Mouse (Mus musculus): Measurements from ENCODE around the gene Nfkb2. TPM values are rescaled to one million over a fixed set of nuclear protein-coding genes. Genes with fewer than 3 reads are reported as not detected.

The Nfkb2 gene
- total and polyA plus RNA-seq, 3 experiments = 27.2 to 43.0 TPM; not detected in 1

DNA sequence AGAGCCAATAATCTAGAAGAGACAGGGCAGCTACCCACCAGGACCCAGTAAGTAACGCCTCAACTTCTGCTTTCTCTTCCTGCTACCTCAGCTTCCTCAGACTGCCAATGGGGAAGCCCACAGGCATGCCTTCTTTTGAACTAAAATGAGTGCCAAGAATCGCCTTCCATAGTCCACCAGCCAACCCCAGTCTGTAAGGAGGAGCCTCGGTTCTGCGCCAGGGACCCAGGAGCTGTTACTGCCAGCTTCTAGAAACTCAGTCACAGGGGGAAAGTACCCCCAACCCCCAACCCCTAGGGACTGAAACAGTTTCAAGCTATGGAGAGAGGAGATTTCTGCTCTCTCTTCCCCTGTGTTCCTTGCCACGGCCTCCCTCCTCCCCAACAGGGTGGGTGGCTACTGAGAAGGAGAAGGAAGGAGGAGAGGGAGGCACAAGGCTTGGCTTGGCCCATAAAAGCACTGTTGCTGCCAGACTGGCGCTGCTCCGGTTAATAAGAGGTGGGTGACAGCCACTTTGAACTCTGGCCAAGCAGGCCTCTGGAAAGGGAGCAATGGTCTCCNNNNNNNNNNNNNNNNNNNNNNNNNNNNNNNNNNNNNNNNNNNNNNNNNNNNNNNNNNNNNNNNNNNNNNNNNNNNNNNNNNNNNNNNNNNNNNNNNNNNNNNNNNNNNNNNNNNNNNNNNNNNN, 35.3 kb downstream of the Nfkb2 start:
- no peaks in the 10 kb centered on the region for H3K9me3 ChIP-seq (replicated peaks; ENCODE audit: insufficient read depth, low read length)
- DNase-seq (ENCODE audit: low read depth, low spot score) = peak; percentile 95
- H3K9ac ChIP-seq (ENCODE audit: control insufficient read depth, low read depth, low read length, poor library complexity, severe bottlenecking) = peak overlapping the region; percentile 73
- H3K27ac ChIP-seq (ENCODE audit: control insufficient read depth, low read depth, low read length) = peak overlapping the region; percentile 89
- H3K4me3 ChIP-seq (ENCODE audit: control insufficient read depth in 1 of 2, insufficient read depth in 1 of 2, low read depth in 2 of 2, low read length in 2 of 2) = peak overlapping the region; percentile 52 to 57
- peaks cover 18% of the 10 kb centered on the region for H3K79me2 ChIP-seq (ENCODE audit: control insufficient read depth, insufficient read depth, low read length, poor library complexity)
- peaks cover 23 to 34% of the 10 kb centered on the region in 2 experiments for H3K4me1 ChIP-seq (ENCODE audit: control insufficient read depth in 1 of 2, insufficient read depth in 2 of 2, low read length in 2 of 2)
- TF ChIP-seq HCFC1 (IDR thresholded peaks at IDR 0.05; ENCODE audit: low read depth, low read length) = peak; percentile 80
- TF ChIP-seq ZC3H11A (IDR thresholded peaks at IDR 0.05; ENCODE audit: low read depth, low read length) = no peak
- TF ChIP-seq NRF1 (IDR thresholded peaks at IDR 0.05; ENCODE audit: insufficient read depth, low read depth, low read length, poor library complexity, severe bottlenecking) = peak; percentile 52; the same call in 1 of the 2 replicates
- 0 out of 2 replicates have a peak, but pooled peaks have one; percentile 24 for TF ChIP-seq ETS1 (IDR thresholded peaks at IDR 0.05; ENCODE audit: low read depth, low read length)
- TF ChIP-seq TCF12 (IDR thresholded peaks at IDR 0.05; ENCODE audit: low read depth, low read length) = 0 out of 2 replicates have a peak, but pooled peaks have one; percentile 35
- TF ChIP-seq ZKSCAN1 (IDR thresholded peaks at IDR 0.05; ENCODE audit: low read depth, low read length) = no peak
- no peak for TF ChIP-seq E2F4 (IDR thresholded peaks at IDR 0.05; ENCODE audit: borderline replicate concordance, low read depth, low read length)
- TF ChIP-seq EP300 (IDR thresholded peaks at IDR 0.05; ENCODE audit: low read depth in 1 of 2, low read length in 2 of 2) = peak in 1 of 2 experiments; percentile 31; a peak in 1 of 4 replicates
- 0 out of 2 replicates have a peak, but pooled peaks have one; percentile 7 for TF ChIP-seq SMC3 (IDR thresholded peaks at IDR 0.05; ENCODE audit: low read depth, low read length)
- TF ChIP-seq ELF1 (IDR thresholded peaks at IDR 0.05; ENCODE audit: low read depth, low read length) = peak; percentile 83
- TF ChIP-seq MAFK (IDR thresholded peaks at IDR 0.05; ENCODE audit: borderline replicate concordance, low read depth, low read length) = peak; percentile 26; the same call in 1 of the 2 replicates
- TF ChIP-seq RAD21 (IDR thresholded peaks at IDR 0.05; ENCODE audit: low read depth, low read length) = no peak
- no peak for TF ChIP-seq GABPA (IDR thresholded peaks at IDR 0.05; ENCODE audit: low read depth, low read length)
- no peak for TF ChIP-seq UBTF (IDR thresholded peaks at IDR 0.05; ENCODE audit: borderline replicate concordance, insufficient read depth, low read depth, low read length)
- peak; percentile 38; the same call in 1 of the 2 replicates for TF ChIP-seq MAX (IDR thresholded peaks at IDR 0.05; ENCODE audit: low read length)
- peak; percentile 56; the same call in 1 of the 2 replicates for TF ChIP-seq KAT2A (conservative IDR thresholded peaks at IDR 0.05; ENCODE audit: low read depth, low read length)
- TF ChIP-seq MXI1 (IDR thresholded peaks at IDR 0.05; ENCODE audit: low read depth, low read length) = 0 out of 2 replicates have a peak, but pooled peaks have one; percentile 14
- TF ChIP-seq CTCF (IDR thresholded peaks at IDR 0.05 in 2 of 3, conservative IDR thresholded peaks at IDR 0.05 in 1 of 3; ENCODE audit: control insufficient read depth in 1 of 3, insufficient read depth in 1 of 3, low read depth in 2 of 3, low read length in 3 of 3, poor library complexity in 1 of 3, severe bottlenecking in 1 of 3) = no peak
- peak; percentile 43 to 76 for TF ChIP-seq POLR2A (IDR thresholded peaks at IDR 0.05; ENCODE audit: control insufficient read depth in 1 of 2, insufficient read depth in 1 of 2, low read depth in 1 of 2, low read length in 2 of 2, poor library complexity in 1 of 2)
- no peak for TF ChIP-seq ZMIZ1 (IDR thresholded peaks at IDR 0.05; ENCODE audit: low read depth, low read length)
- TF ChIP-seq RCOR1 (IDR thresholded peaks at IDR 0.05; ENCODE audit: low read depth, low read length) = 0 out of 2 replicates have a peak, but pooled peaks have one; percentile 25
- 0 out of 2 replicates have a peak, but pooled peaks have one; percentile 14 for TF ChIP-seq POLR2AphosphoS5 (IDR thresholded peaks at IDR 0.05; ENCODE audit: borderline replicate concordance, low read depth, low read length)
- TF ChIP-seq CHD1 (IDR thresholded peaks at IDR 0.05; ENCODE audit: low read depth, low read length) = no peak
- TF ChIP-seq CHD2 (IDR thresholded peaks at IDR 0.05; ENCODE audit: low read length) = no peak
- peak; percentile 78; the same call in 1 of the 2 replicates for TF ChIP-seq MAZ (IDR thresholded peaks at IDR 0.05; ENCODE audit: low read depth, low read length)
- no peak for TF ChIP-seq USF2 (IDR thresholded peaks at IDR 0.05; ENCODE audit: borderline replicate concordance in 1 of 2, insufficient read depth in 1 of 2, low read depth in 1 of 2, low read length in 2 of 2)
- TF ChIP-seq MYC (IDR thresholded peaks at IDR 0.05; ENCODE audit: low read depth, low read length) = no peak
- peak; percentile 6; the same call in 1 of the 2 replicates for TF ChIP-seq BHLHE40 (IDR thresholded peaks at IDR 0.05; ENCODE audit: borderline replicate concordance, low read depth, low read length)
- no peak for TF ChIP-seq TAL1 (IDR thresholded peaks at IDR 0.05; ENCODE audit: low read length)
- no peak for TF ChIP-seq JUND (IDR thresholded peaks at IDR 0.05; ENCODE audit: low read depth, low read length)
- peak; percentile 75 for TF ChIP-seq TBP (IDR thresholded peaks at IDR 0.05; ENCODE audit: low read depth, low read length)
- TF ChIP-seq NELFE (IDR thresholded peaks at IDR 0.05; ENCODE audit: low read depth, low read length) = no peak; the same call in none of the 2 replicates
- no peak for TF ChIP-seq MEF2A (IDR thresholded peaks at IDR 0.05; ENCODE audit: extremely low read depth, insufficient replicate concordance, low read depth, low read length, poor library complexity, severe bottlenecking)
- TF ChIP-seq SIN3A (IDR thresholded peaks at IDR 0.05; ENCODE audit: low read length) = no peak
- no peak for TF ChIP-seq GATA1 (IDR thresholded peaks at IDR 0.05; ENCODE audit: low read depth, low read length)
- H3K36me3 ChIP-seq (ENCODE audit: control insufficient read depth in 1 of 2, insufficient read depth in 2 of 2, low read length in 2 of 2) = peaks cover 0 to 41% of the 10 kb centered on the region in 2 experiments; a peak in 2 of 4 replicates
- no peaks in the 10 kb centered on the region for H3K27me3 ChIP-seq (ENCODE audit: control insufficient read depth in 1 of 2, insufficient read depth in 2 of 2, low read length in 2 of 2)

Measured in MEL (cell line).